ENCODE assay signal across 22 mouse cellular contexts in genomic region chr2:4036651-4037117, GRCm38 (mm10). TPM values are rescaled to one million over a fixed set of nuclear protein-coding genes. Genes with fewer than 3 reads are reported as not detected.
A peak's percentile ranks its signal among the peaks of the same experiment; 100 is the strongest.
DNase-seq lines count a peak whose midpoint lies in the region; ATAC-seq and TF ChIP-seq lines count a peak whose summit lies in the region.
"Had no signal": no experiment of that assay in that cellular context is flagged by ENCODE, and none has a peak within 500 bp of the region (broad histone marks: within the 10 kb centered on the region; RNA-seq: fewer than 3 reads in every experiment).

No protein-coding gene starts in this region.

- peaks cover 7% of the 10 kb centered on the region for H3K4me1 ChIP-seq in forebrain, embryonic 14.5 days (ENCODE audit: control insufficient read depth, insufficient read depth, low read length)
- peaks cover 9% of the 10 kb centered on the region for H3K4me1 ChIP-seq in forebrain, embryonic 10.5 days
- no peaks in the 10 kb centered on the region for H3K4me1 ChIP-seq in intestine, postnatal 0 days (replicated peaks; ENCODE audit: control insufficient read depth, insufficient read depth, low read length)
- H3K4me1 ChIP-seq: heart, embryonic 12.5 days; intestine, embryonic 15.5 days had no signal

- no peaks in the 10 kb centered on the region for H3K36me3 ChIP-seq in forebrain, embryonic 14.5 days (ENCODE audit: control insufficient read depth, insufficient read depth, low read length)
- no peaks in the 10 kb centered on the region for H3K36me3 ChIP-seq in forebrain, embryonic 10.5 days (replicated peaks)
- no peaks in the 10 kb centered on the region for H3K36me3 ChIP-seq in intestine, postnatal 0 days (ENCODE audit: control insufficient read depth, insufficient read depth)
- H3K36me3 ChIP-seq: heart, embryonic 12.5 days; intestine, embryonic 15.5 days; neural tube, embryonic 13.5 days had no signal

- no peak overlapping the region for H3K4me3 ChIP-seq in forebrain, embryonic 14.5 days (ENCODE audit: low read depth, low read length)
- no peak overlapping the region for H3K4me3 ChIP-seq in forebrain, embryonic 10.5 days
- H3K4me3 ChIP-seq in intestine, postnatal 0 days (ENCODE audit: low read depth, low read length), result no peak overlapping the region
- H3K4me3 ChIP-seq: erythroblast, embryonic 14.5 days; heart, embryonic 12.5 days; intestine, embryonic 15.5 days; neural tube, embryonic 13.5 days had no signal

- no peak overlapping the region for H3K4me2 ChIP-seq in forebrain, embryonic 14.5 days (ENCODE audit: low read length)
- H3K4me2 ChIP-seq in intestine, postnatal 0 days (replicated peaks; ENCODE audit: low read depth), result no peak overlapping the region
- H3K4me2 ChIP-seq: heart, embryonic 12.5 days; intestine, embryonic 15.5 days; neural tube, embryonic 13.5 days had no signal

- TF ChIP-seq CTCF in intestine, postnatal 0 days (IDR thresholded peaks at IDR 0.05; ENCODE audit: low read depth), result no peak

- H3K9me3 ChIP-seq in forebrain, embryonic 14.5 days (replicated peaks; ENCODE audit: control insufficient read depth, low read length), result no peaks in the 10 kb centered on the region
- no peaks in the 10 kb centered on the region for H3K9me3 ChIP-seq in forebrain, embryonic 10.5 days
- no peaks in the 10 kb centered on the region for H3K9me3 ChIP-seq in intestine, postnatal 0 days (ENCODE audit: control insufficient read depth)
- H3K9me3 ChIP-seq: heart, embryonic 12.5 days; intestine, embryonic 15.5 days; neural tube, embryonic 13.5 days had no signal

- 60% methylated on average over 8 of the region's 8 CpGs for WGBS in forebrain, embryonic 14.5 days
- WGBS in forebrain, embryonic 10.5 days, result 90% methylated on average over 8 of the region's 8 CpGs
- 94% methylated on average over 8 of the region's 8 CpGs for WGBS in intestine, postnatal 0 days

- H3K27me3 ChIP-seq in forebrain, embryonic 14.5 days (replicated peaks; ENCODE audit: control insufficient read depth, insufficient read depth, low read length), result no peaks in the 10 kb centered on the region
- no peaks in the 10 kb centered on the region for H3K27me3 ChIP-seq in forebrain, embryonic 10.5 days (ENCODE audit: poor library complexity, severe bottlenecking)
- no peaks in the 10 kb centered on the region for H3K27me3 ChIP-seq in intestine, postnatal 0 days (replicated peaks; ENCODE audit: control insufficient read depth, insufficient read depth, low read length)
- H3K27me3 ChIP-seq: heart, embryonic 12.5 days; intestine, embryonic 15.5 days; neural tube, embryonic 13.5 days had no signal

- intact Hi-C loops in left cerebral cortex, postnatal 14 days (cut with DNase I), result loop anchor here (5.0 to 10.0 kb wide), 2 partner anchors 101 to 458 kb away; no protein-coding TSS in a partner anchor

- no peak overlapping the region for H3K27ac ChIP-seq in forebrain, embryonic 14.5 days (ENCODE audit: low read depth, low read length)
- no peak overlapping the region for H3K27ac ChIP-seq in forebrain, embryonic 10.5 days
- H3K27ac ChIP-seq in intestine, postnatal 0 days (ENCODE audit: low read depth, low read length), result no peak overlapping the region
- H3K27ac ChIP-seq: intestine, embryonic 15.5 days; macrophage; neural tube, embryonic 13.5 days had no signal

- DNase-seq in forebrain, embryonic 14.5 days (ENCODE audit: low spot score), result peak; percentile 84
- no peak for DNase-seq in forebrain, embryonic 10.5 days (ENCODE audit: extremely low spot score, low spot score)
- DNase-seq in Muller cell, postnatal 12 days (ENCODE audit: inconsistent ontology term), result peak; percentile 84
- DNase-seq in layer of hippocampus, adult 8-10 months (ENCODE audit: low spot score in 2 of 2), result peak; percentile 32 to 59
- peak; percentile 23 to 58 for DNase-seq in left cerebral cortex, postnatal 14 days (ENCODE audit: low spot score in 2 of 2)
- DNase-seq in embryo, embryonic 9.5 days (ENCODE audit: extremely low spot score), result no peak
- DNase-seq in lung, postnatal 10 days, result no peak
- DNase-seq: cerebellum, adult 8-10 months; embryo, embryonic 11 days; gastrocnemius, postnatal 10 days; heart, postnatal 4 days; kidney, postnatal 14 days; liver, postnatal 0 days; midbrain, embryonic 14.5 days; retina, postnatal 1 day; thymus, postnatal 14 days had no signal

- ATAC-seq in forebrain, embryonic 14.5 days, result peak; percentile 60
- ATAC-seq in intestine, postnatal 0 days, result no peak
- ATAC-seq: intestine, embryonic 15.5 days; liver, postnatal 0 days had no signal

- no peak overlapping the region for H3K9ac ChIP-seq in forebrain, embryonic 14.5 days (ENCODE audit: low read length)
- no peak overlapping the region for H3K9ac ChIP-seq in intestine, postnatal 0 days (ENCODE audit: low read depth, low read length)
- H3K9ac ChIP-seq: heart, embryonic 12.5 days; intestine, embryonic 15.5 days; liver, postnatal 0 days; neural tube, embryonic 13.5 days had no signal

RNA-seq across cellular contexts. Expression of gene Frmd4a, which starts 19.2 kb away (rescaled TPM):
- polyA plus RNA-seq in forebrain, embryonic 14.5 days (2014; fragmentation: Nextera tagmentation; extraction: Ambion mirVana), result 36.9 and 51.7 TPM in 2 replicates
- 29.2 and 33.0 TPM in 2 replicates for polyA plus RNA-seq in forebrain, embryonic 10.5 days (2016; fragmentation: Nextera tagmentation; extraction: Ambion mirVana)
- 10 to 100 TPM; 64.6 to 84.7 (median 74.6) TPM for total RNA-seq in layer of hippocampus, adult 8-10 months (2022)
- 10 to 100 TPM; 86.4 to 94.1 TPM for total RNA-seq in left cerebral cortex, postnatal 14 days (2021)
- polyA plus RNA-seq in intestine, postnatal 0 days (2015; fragmentation: Nextera tagmentation; extraction: Ambion mirVana), result 4.5 and 6.3 TPM in 2 replicates

Comparison
In these comparisons a context has a peak if more than half of its experiments do, and no peak if none do; other contexts are left out.
1. DNase-seq: peak in forebrain, embryonic 14.5 days (single experiment), Muller cell, postnatal 12 days (single experiment), layer of hippocampus, adult 8-10 months (2 of 2) and left cerebral cortex, postnatal 14 days (2 of 2); none in forebrain, embryonic 10.5 days (single experiment), embryo, embryonic 9.5 days (single experiment) and lung, postnatal 10 days (single experiment).